Mouse (Mus musculus) c-Kit-positive CD71-negative TER-119-negative erythroid progenitor cells, embryonic 14.5 days (primary cell): ENCODE data around the gene H2afb2.

Experiments used
- DNase-seq: peaks from one replicate; pipeline ENCODE4 v3.0.0-alpha.2; 2013; ENCODE audit warnings: low read depth

The H2afb2 gene

GRCm38 (mm10) chrX:116680878-116681277 is at the start of gene H2afb2:
Gene H2afb2, plus strand, starts transcription at chrX:116681178.
- no peak for DNase-seq
